Mouse (Mus musculus): ENCODE measurements at regions not wholly inside any gene's neighbourhood (a gene's known extent, or its start where the extent isn't known, plus 50 kb on each side); places are given as distances from the start of the nearest gene placed in this dataset.

- Histone ChIP-seq H3K4me1 (ENCODE audit: control insufficient read depth, insufficient read depth, low read length) (no peaks in the 10 kb centered on the region), H3K4me3 (ENCODE audit: insufficient read depth, low read length) (no peak overlapping the region), H3K27ac (ENCODE audit: insufficient read depth, low read length) (no peak overlapping the region)
- TF ChIP-seq CTCF (IDR thresholded peaks at IDR 0.05; ENCODE audit: extremely low read depth, insufficient read depth, low read length) (no peak), POLR2A (IDR thresholded peaks at IDR 0.05; ENCODE audit: extremely low read depth, insufficient read depth, low read length) (no peak)
Measured at GRCm38 (mm10) chr1:129106961-129107557, 166.0 kb upstream of the Thsd7b start.

- no peaks in the 10 kb centered on the region for H3K4me1 ChIP-seq (ENCODE audit: control insufficient read depth, insufficient read depth, low read length)
- no peak overlapping the region for H3K4me3 ChIP-seq (ENCODE audit: insufficient read depth, low read length)
- TF ChIP-seq CTCF (IDR thresholded peaks at IDR 0.05; ENCODE audit: extremely low read depth, insufficient read depth, low read length) (no peak), POLR2A (IDR thresholded peaks at IDR 0.05; ENCODE audit: extremely low read depth, insufficient read depth, low read length) (no peak)
- H3K27ac ChIP-seq (ENCODE audit: insufficient read depth, low read length): no peak overlapping the region
Measured at GRCm38 (mm10) chr1:129100997-129101396, 172.1 kb upstream of the Thsd7b start.

- TF ChIP-seq POLR2A (IDR thresholded peaks at IDR 0.05; ENCODE audit: extremely low read depth, insufficient read depth, low read length) (no peak), CTCF (IDR thresholded peaks at IDR 0.05; ENCODE audit: extremely low read depth, insufficient read depth, low read length) (no peak)
Measured at GRCm38 (mm10) chr1:129078274-129078673, 194.8 kb upstream of the Thsd7b start.

GRCm38 (mm10) chr1:129057182-129057581 lies 215.9 kb upstream of the Thsd7b start:
- Histone ChIP-seq H3K27ac (ENCODE audit: insufficient read depth, low read length) (no peak overlapping the region), H3K4me1 (ENCODE audit: control insufficient read depth, insufficient read depth, low read length) (no peaks in the 10 kb centered on the region), H3K4me3 (ENCODE audit: insufficient read depth, low read length) (no peak overlapping the region)
- no peak for TF ChIP-seq CTCF (IDR thresholded peaks at IDR 0.05; ENCODE audit: extremely low read depth, insufficient read depth, low read length)
- no peak for TF ChIP-seq POLR2A (IDR thresholded peaks at IDR 0.05; ENCODE audit: extremely low read depth, insufficient read depth, low read length)

More at GRCm38 (mm10) chr1:129078274-129078673, 194.8 kb upstream of the Thsd7b start:
- H3K4me3 ChIP-seq (ENCODE audit: insufficient read depth, low read length): no peak overlapping the region
- no peaks in the 10 kb centered on the region for H3K4me1 ChIP-seq (ENCODE audit: control insufficient read depth, insufficient read depth, low read length)
- H3K27ac ChIP-seq (ENCODE audit: insufficient read depth, low read length): no peak overlapping the region

GRCm38 (mm10) chr1:129055252-129055651 lies 217.8 kb upstream of the Thsd7b start:
- Histone ChIP-seq H3K4me1 (ENCODE audit: control insufficient read depth, insufficient read depth, low read length) (no peaks in the 10 kb centered on the region), H3K27ac (ENCODE audit: insufficient read depth, low read length) (no peak overlapping the region), H3K4me3 (ENCODE audit: insufficient read depth, low read length) (no peak overlapping the region)
- TF ChIP-seq CTCF (IDR thresholded peaks at IDR 0.05; ENCODE audit: extremely low read depth, insufficient read depth, low read length): 0 out of 2 replicates have a peak, but pooled peaks have one; percentile 4
- TF ChIP-seq POLR2A (IDR thresholded peaks at IDR 0.05; ENCODE audit: extremely low read depth, insufficient read depth, low read length): no peak

GRCm38 (mm10) chr1:129033707-129034106 lies 239.4 kb upstream of the Thsd7b start:
- TF ChIP-seq CTCF (IDR thresholded peaks at IDR 0.05; ENCODE audit: extremely low read depth, insufficient read depth, low read length) (no peak), POLR2A (IDR thresholded peaks at IDR 0.05; ENCODE audit: extremely low read depth, insufficient read depth, low read length) (no peak)
- Histone ChIP-seq H3K4me1 (ENCODE audit: control insufficient read depth, insufficient read depth, low read length) (no peaks in the 10 kb centered on the region), H3K27ac (ENCODE audit: insufficient read depth, low read length) (no peak overlapping the region), H3K4me3 (ENCODE audit: insufficient read depth, low read length) (no peak overlapping the region)

- Histone ChIP-seq H3K27ac (ENCODE audit: insufficient read depth, low read length) (no peak overlapping the region), H3K4me3 (ENCODE audit: insufficient read depth, low read length) (no peak overlapping the region), H3K4me1 (ENCODE audit: control insufficient read depth, insufficient read depth, low read length) (no peaks in the 10 kb centered on the region)
- no peak for TF ChIP-seq CTCF (IDR thresholded peaks at IDR 0.05; ENCODE audit: extremely low read depth, insufficient read depth, low read length)
- TF ChIP-seq POLR2A (IDR thresholded peaks at IDR 0.05; ENCODE audit: extremely low read depth, insufficient read depth, low read length): no peak
Measured at GRCm38 (mm10) chr1:129005899-129006298, 267.2 kb upstream of the Thsd7b start.

GRCm38 (mm10) chr1:129002286-129002685 lies 270.8 kb upstream of the Thsd7b start:
- Histone ChIP-seq H3K4me3 (ENCODE audit: insufficient read depth, low read length) (no peak overlapping the region), H3K27ac (ENCODE audit: insufficient read depth, low read length) (no peak overlapping the region), H3K4me1 (ENCODE audit: control insufficient read depth, insufficient read depth, low read length) (no peaks in the 10 kb centered on the region)
- TF ChIP-seq CTCF (IDR thresholded peaks at IDR 0.05; ENCODE audit: extremely low read depth, insufficient read depth, low read length) (no peak), POLR2A (IDR thresholded peaks at IDR 0.05; ENCODE audit: extremely low read depth, insufficient read depth, low read length) (no peak)

GRCm38 (mm10) chr1:129001766-129002165 lies 271.3 kb upstream of the Thsd7b start:
- no peak overlapping the region for H3K27ac ChIP-seq (ENCODE audit: insufficient read depth, low read length)
- no peak overlapping the region for H3K4me3 ChIP-seq (ENCODE audit: insufficient read depth, low read length)
- TF ChIP-seq POLR2A (IDR thresholded peaks at IDR 0.05; ENCODE audit: extremely low read depth, insufficient read depth, low read length) (no peak), CTCF (IDR thresholded peaks at IDR 0.05; ENCODE audit: extremely low read depth, insufficient read depth, low read length) (no peak)
- no peaks in the 10 kb centered on the region for H3K4me1 ChIP-seq (ENCODE audit: control insufficient read depth, insufficient read depth, low read length)

GRCm38 (mm10) chr1:128999741-129000517 lies 273.2 kb upstream of the Thsd7b start:
- TF ChIP-seq CTCF (IDR thresholded peaks at IDR 0.05; ENCODE audit: extremely low read depth, insufficient read depth, low read length): no peak
- no peak for TF ChIP-seq POLR2A (IDR thresholded peaks at IDR 0.05; ENCODE audit: extremely low read depth, insufficient read depth, low read length)
- no peak overlapping the region for H3K4me3 ChIP-seq (ENCODE audit: insufficient read depth, low read length)
- H3K27ac ChIP-seq (ENCODE audit: insufficient read depth, low read length): no peak overlapping the region
- no peaks in the 10 kb centered on the region for H3K4me1 ChIP-seq (ENCODE audit: control insufficient read depth, insufficient read depth, low read length)
